Mouse (Mus musculus) layer of hippocampus, postnatal 10 days (tissue): ENCODE data around the gene Thap3. TPM values are rescaled to one million over a fixed set of nuclear protein-coding genes. Genes with fewer than 3 reads are reported as not detected.

ENCODE experiments used
- DNase-seq, 2 experiments: peaks; one replicate each; pipeline ENCODE4 v3.0.0; 2021; ENCODE audit warnings: low spot score in 2 of 2
- total RNA-seq, 2 experiments: library from RNA; stranded (reverse); gene quantifications; 2 replicates each; pipeline ENCODE4 v1.2.3; 2021

Gene Thap3
- total RNA-seq, 2 experiments from 2014 or later: 22.8 to 34.2 TPM

DNA sequence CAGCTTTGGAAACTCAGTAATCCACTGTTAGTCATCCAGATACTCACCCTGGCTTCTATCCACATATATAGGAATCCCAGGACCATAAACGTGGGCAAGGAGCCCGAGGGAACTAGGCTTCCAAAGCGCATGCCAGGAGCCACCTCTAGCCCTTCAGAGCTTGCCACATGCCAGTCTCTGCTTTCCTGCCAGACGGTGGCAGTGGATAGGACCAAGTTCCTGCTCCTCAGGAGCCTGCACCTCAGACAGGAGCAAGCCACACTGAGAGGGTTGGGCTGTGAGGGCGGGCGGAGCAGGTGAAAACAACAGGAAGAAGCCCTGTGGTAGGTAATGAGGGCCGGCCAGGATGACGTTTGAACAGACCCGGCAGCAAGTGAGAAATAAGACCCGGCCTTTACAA is 2.9 kb downstream of the Thap3 start:
- DNase-seq: no peak

DNA sequence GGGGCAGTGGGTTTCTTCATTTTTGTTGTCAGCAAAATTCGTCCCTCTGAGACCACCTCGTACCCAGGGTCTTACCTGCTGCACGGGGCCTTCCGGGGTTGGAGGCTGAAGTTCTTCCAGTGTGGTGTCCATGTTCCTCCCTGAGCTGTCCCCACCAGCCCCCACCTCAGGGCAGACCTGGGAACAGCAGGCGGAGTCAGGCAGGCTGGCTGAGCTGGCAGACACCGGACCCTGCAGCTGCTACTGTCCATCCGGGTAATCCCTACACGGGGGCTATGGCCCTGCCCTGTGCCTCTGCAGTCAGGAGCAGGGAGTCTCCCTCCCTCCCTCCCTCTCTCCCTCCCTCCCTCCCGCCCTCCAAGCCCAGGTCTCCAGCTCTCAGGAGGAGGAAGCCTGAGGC is 5.2 kb downstream of the Thap3 start:
- DNase-seq: no peak

GRCm38 (mm10) chr4:151983043-151983442 is 5.8 kb downstream of the Thap3 start:
- DNase-seq: no peak

DNA sequence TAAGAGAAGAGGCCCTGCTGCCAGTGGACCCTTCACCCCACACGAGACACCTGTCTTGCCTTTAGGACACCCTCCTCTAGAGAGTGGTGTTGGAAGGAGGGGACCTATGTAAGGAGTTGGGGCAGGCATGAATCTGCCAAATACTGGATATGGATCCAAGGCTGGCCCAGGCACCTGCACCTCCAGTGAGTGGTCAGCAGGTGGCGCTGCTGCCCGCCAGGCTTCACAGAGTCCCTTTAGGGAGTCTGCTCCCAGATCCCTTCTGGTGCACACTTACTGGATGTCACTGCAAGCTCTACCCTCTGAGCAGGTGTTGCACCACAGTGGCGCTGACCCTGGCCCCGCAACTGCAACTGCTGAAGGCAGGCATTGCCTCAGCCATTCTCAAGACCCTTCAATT is 7.4 kb downstream of the Thap3 start:
- peak; percentile 88 to 90 for DNase-seq

GRCm38 (mm10) chr4:151980699-151981098 is 8.1 kb downstream of the Thap3 start:
- DNase-seq: no peak

GRCm38 (mm10) chr4:151977748-151978147 is 11.0 kb downstream of the Thap3 start:
- DNase-seq: peak; percentile 95 to 97

DNA sequence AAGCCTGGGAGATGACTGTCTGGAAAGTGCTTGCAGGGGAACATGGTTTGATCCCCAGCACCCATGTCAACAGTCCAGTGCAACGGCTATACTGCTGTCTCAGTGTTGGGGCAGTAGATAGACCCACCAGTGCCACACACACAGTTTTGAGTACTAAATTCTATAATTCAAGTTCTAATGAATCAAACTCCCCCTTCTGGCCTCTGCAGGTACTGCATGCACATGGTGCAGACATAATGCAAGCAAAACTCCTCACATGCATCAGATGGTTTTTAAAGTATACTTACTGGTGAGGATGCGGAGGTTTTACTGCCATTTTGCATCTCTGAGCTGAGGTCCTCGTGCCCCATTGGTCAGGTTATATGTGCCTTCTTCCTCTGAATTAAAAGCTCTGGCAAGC is 13.4 kb downstream of the Thap3 start:
- DNase-seq: peak in 1 of 2 experiments; percentile 62

DNA sequence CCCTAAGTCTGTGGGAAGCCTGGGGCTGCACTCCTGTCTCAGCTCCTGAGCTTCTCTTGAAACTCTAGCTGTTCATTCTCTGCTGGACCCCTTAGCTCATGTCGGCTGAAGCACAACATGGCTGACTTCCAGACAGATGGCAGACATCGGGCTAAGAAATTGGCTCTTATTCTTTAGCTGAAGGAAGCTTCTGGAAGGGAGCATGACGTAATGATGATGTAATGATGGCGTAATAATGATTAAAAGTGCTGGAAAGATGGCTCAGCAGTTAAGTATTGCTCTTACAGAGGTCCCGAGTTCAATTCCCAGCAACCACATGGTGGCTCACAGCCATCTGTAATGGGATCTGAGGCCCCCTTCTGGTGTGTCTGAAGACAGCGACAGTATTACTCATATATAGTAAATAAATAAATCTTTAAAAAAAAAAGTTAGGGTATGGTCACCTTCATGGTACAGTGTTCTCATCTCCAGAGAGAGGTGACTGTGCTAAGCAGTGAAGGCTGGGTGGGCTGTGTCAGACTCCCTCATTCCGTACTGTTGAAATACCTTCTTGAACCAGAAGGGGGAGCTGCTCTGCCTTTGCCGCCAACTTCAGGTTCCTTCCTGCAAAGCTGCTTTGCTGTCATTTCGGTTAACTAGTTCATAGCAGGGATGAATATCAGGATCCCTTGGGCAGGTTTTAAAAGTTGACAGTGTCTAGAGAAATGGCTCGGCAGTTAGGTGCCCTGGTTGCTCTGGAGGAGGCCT is 16.4 kb downstream of the Thap3 start:
- DNase-seq: peak in 1 of 2 experiments; percentile 58

GRCm38 (mm10) chr4:151968204-151968921 is 20.4 kb downstream of the Thap3 start:
- DNase-seq: no peak

GRCm38 (mm10) chr4:151962817-151963216 is 26.0 kb downstream of the Thap3 start:
- no peak for DNase-seq

DNA sequence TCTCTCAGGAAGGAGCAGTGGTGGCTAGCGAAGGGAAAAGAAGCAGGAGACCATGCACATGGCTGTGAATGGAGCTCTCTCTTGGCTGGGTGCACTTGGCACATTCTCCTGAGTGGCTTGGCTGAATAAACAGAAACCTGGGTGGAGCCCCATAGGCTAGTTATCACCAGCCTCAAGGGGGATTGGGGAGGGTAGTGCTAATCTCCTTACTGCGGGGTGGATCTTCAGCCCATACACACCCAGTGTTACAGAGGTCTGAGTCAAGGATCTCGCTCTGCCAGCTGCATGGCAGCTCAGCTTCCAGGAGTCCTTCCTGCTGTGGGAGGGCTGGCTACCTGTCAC is 28.3 kb downstream of the Thap3 start:
- DNase-seq: no peak

GRCm38 (mm10) chr4:151959849-151960512 is 28.8 kb downstream of the Thap3 start:
- no peak for DNase-seq

DNA sequence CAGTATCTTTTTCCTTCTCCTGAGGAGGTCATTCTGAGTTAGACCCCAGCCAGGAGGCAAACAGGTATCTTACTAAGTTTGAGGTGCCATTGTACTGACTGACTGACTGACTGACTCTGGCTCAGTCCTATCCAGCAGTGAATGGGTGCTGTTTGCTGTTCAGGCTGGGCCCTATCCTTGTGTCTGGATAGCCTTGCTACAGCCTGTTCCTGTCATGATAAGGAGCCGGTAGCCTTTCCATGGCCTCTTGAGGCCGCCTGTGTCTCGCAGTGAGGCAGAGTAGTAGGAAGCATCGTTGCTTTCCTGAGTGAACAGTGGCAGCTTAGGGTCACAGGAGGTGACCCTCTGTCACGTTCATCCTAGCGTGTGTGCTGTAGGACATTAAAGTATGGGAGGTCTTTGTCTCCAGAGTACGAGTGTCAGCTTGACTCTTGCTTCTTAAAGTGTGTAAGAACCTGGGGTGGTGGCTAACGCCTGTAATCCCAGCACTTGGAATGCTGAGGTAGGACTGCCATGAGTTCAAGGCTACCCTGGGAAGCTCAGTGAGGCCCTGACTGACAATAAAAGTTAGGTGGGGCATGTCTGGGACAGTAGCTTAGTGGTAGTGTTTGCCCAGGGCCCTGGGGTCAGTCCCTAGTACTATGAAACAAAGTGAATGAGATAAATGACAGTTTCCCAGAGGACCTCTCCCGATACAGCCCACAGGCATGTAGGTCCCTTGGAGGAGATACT is 31.0 kb downstream of the Thap3 start:
- DNase-seq: no peak

- no peak for DNase-seq
These were observed 33.0 kb downstream of the Thap3 start for GRCm38 (mm10) chr4:151955791-151956190.

DNA sequence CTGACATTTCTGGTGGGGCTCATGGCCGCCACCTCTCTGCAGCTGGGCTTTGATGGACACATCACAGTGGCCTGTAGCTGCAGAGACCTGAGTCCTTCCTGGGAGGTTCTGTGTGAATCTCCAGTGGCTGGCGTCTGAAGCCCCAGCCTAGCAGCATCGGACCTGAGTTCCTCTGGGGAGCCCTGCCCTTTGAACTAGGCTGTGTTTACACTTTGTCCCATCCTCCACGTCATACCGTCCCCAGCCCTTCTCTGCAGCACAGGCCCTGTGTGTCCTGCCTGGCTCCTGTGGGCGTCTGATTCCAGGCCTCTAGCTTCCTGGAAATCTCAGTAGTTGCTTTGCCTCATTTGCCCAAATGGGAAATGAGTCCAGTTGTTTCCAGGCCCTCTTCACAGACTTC is 35.6 kb downstream of the Thap3 start:
- no peak for DNase-seq

- no peak for DNase-seq
These were observed 40.0 kb downstream of the Thap3 start for GRCm38 (mm10) chr4:151948497-151949471.

- no peak for DNase-seq
These were observed 42.6 kb downstream of the Thap3 start for GRCm38 (mm10) chr4:151946211-151946610.

DNA sequence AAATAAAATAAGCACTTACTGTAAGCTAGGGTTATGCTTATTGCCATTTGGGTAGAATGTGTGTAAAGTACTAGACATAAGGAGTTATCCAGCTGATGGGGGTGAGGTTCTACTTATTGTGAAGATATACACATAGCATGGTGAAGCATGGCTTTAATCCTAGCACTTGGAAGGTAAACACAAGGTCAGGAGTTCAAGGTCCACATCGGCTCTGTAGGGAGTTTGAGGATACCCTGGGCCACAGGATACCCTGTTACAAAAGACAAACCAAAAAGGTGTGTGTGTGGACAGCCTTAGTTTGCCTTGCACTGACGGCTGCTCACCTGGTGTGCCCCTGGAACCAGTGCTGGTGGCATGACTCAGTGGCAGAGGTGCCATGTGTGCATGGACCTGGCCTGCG is 50.7 kb downstream of the Thap3 start:
- no peak for DNase-seq

DNA sequence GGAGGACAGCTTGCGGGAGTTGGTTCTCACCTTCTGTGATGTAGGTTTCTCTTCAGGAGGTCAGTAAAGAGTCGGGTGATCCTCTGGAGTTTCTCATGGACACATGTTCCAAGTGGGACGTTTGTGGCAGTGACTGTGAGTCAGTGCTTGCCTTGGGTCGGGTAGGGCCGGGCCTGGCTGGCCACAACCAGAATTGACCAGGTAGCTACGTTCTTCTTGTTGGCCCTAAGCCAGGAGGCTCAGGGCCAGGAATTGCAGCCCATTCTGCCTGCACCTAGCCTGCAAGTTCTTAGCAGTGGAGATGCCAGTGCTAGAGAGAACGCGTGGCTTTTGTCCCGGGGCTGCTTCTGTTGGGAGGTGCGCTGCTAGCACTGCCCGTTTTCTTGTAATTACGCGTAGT is 51.4 kb downstream of the Thap3 start:
- no peak for DNase-seq

DNA sequence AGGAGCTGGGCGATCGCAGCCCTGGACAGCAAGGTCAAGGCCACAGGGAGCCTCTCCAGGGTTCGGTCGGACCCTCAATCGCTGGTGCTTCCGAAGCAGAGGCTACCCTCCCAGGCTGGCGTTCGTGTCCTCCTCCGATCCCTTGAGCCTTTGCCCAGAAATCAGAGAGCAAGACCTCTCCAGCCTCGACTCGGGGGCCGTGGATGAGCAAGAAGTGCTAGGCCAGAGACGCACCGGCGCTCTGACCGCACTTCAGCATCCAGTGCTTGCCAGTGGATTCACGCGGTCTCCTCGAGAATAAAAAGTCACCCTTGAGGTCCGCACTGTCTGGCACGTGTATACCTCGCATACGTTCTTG is 54.6 kb downstream of the Thap3 start:
- no peak for DNase-seq
